Mouse (Mus musculus): ENCODE measurements around the gene Ahsg. TPM values are rescaled to one million over a fixed set of nuclear protein-coding genes. Genes with fewer than 3 reads are reported as not detected.

The Ahsg gene
- total RNA-seq, 2 experiments from 2014 or later, result not detected

DNA sequence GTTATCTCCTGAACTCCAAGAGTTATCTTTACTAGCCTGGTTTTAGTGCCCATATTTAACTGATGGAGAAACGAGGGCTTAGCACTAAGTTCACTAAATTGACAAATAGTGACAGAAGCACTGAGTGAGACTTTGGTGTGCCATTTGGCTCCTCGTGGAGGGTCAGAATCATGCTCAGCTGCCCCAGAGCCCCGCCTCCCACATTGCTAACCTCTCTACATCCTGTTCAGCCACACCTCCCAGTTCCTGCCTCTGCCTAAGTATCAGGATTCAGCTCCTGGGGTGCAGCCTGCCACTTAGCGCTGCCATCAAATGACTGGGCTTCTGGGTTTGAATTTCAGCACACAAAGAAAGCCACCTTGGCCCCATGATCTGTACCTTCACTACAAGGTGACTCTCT lies 5.7 kb upstream of the Ahsg start:
- no peak for DNase-seq (ENCODE audit: extremely low spot score in 1 of 2, low spot score in 1 of 2)

DNA sequence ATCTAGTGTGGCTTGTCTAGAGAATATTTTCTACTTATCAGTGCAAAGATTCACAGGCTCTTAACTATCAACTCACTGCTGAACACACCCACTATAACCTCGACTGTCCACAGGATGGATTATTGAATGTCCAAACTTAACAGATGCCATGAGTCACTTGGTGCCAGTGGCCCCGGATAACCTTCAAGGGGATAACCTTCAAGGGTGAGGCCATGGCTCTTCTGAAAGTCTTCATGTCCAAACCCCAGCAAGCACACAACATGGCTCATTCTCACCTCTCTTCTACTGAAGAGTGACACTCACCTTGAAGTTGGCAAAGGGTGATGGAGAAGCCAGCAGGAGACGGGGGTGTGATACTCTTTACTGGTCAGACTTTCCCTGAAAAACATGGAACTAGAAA lies 4.4 kb upstream of the Ahsg start:
- DNase-seq (ENCODE audit: extremely low spot score in 1 of 2, low spot score in 1 of 2), result no peak

DNA sequence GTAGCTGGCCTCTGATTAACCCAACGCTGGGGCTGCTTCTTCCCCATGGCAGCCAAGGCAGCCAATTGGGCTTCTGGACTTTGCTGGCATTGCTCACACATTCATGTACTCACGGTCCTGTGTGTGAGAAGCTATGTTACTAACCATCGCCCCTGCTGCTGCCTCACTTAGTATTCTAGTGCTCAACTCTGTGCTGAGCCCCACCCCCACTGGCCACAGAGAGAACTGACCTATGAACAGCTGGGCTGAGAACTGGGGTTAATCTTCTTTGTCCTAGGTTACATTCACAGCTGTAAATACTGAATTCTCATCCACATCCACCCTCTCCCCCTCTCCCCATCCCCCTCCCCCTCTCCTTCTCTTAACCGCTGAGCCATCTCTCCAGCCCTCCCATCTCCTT lies 2.2 kb upstream of the Ahsg start:
- no peak for DNase-seq (ENCODE audit: extremely low spot score in 1 of 2, low spot score in 1 of 2)

DNA sequence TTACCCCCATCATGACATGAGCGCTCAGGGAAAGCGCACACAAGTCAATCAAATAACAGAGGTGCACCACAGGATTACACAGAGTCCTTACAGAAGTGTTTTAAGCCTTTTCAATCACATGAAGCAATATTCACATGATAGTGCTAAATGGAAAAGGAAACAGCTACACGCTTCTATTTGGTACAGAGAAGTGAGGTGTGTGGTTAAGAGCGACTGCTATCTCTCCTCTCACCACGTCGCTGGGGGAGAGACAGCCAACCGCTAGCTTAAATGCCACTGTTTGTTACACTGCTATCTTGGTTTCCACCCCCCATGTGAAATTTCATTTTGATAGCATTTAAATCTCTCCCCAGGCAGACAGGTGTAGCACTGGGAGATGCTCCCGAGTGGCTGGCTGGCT lies 1.4 kb upstream of the Ahsg start:
- DNase-seq (ENCODE audit: extremely low spot score in 1 of 2, low spot score in 1 of 2), result no peak

DNA sequence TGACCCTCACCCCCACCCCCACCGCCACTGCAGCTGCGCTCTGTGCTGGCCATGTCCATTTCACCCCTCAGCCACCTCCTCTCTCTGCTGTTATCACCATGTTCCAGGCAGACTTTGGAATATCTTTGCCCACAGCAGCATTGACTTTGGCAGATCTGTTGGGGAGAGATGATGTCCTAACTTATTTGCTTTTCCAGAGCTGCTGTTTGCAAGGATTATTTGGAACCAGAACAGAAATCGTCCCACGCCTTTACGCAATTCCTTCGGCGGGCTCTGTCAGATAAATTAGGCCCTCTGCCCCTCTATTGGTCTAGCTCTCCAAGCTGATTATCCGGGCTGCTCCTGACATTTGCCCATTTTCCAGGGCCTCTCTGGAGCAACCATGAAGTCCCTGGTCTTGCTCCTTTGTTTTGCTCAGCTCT lies 667 bp downstream of the Ahsg start:
- DNase-seq (ENCODE audit: extremely low spot score in 1 of 2, low spot score in 1 of 2), result no peak

DNA sequence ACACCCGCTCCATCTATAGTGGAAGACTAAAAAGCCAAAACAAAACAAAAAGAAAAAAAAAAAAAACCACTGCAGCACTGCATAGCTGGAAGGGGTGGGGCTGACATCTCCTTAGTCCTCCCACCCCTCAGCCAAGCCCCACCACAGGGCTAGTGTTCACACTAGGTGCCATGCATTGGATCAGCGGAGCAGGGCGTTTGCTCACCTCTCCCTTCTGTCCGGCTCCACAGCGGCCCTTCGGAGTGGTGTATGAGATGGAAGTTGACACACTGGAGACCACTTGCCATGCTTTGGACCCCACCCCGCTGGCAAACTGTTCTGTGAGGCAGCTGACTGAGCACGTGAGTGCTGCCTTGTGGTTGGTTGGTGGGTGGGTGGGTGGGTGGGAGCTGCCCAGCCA lies 3.0 kb downstream of the Ahsg start:
- no peak for DNase-seq (ENCODE audit: extremely low spot score in 1 of 2, low spot score in 1 of 2)

DNA sequence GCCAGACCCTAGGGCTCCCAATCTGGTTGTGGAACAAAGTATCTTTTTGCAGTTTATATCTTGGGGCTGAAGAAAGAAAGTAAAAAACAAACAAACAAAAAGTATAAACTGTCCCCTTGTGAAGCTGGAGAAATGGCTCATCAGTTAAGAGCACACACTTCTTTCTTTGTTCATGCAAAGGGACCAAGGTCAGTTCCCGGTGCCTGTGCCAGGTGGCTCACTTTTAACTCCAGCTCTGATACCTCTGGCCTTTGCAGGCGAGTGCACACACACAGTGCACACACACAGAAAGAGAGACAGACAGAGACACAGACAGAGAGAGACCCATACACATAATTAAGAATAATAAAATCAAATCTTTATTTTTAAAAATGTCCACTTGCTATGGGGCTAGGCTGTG lies 5.5 kb downstream of the Ahsg start:
- no peak for DNase-seq (ENCODE audit: extremely low spot score in 1 of 2, low spot score in 1 of 2)

DNA sequence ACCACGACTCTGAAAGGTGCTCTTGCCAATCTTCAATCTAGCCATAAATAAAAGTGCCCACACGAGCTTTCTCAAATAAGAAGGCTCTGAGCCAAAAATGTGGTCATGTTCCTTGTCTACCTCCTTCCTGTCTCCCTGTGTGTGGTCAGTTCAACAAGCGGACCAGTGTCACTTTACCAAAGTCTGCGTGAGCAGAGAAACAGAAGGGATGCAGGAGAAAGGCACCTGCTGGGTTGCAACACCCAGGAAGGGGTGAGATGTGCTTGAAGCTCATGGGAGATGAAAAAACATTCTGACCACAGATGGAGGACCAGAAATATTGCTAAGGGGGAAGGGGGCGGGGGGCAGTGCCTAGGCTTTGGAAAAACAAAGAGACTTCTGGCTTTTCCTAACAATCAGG lies 8.3 kb downstream of the Ahsg start:
- DNase-seq (ENCODE audit: extremely low spot score in 1 of 2, low spot score in 1 of 2), result no peak

DNA sequence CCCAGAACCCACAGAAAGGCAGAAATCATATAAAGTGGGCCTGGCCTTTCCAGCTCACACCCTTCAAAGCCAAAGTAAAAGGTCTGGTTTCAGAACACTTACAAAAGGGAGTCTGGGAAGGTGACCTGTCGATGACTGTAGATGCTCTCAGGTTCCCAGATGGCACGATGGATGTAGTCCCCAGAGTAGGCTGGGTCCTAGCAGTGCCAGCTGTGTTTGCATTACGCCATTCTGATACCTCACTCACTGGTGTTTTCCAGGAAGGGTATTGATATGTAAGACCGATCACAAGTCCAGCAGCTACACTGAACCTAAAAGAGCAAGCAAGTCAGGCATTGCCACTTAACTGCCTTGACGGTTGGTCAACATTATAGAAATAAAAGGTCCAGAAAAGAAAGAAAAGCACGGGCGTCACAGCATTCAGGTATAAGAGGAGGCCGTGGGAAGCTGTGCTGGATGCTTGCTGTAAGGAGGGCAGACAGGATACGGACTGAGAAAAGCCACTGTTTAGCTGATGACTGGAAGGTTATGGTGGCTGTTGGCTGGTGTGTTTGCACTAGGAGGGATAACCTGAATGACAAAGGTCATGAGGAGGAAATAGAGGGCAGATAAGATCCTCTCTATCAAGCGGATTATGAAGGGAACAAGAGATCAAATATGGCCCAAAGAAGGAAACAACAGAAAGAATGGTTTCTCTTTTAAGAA lies 8.9 kb downstream of the Ahsg start:
- DNase-seq (ENCODE audit: extremely low spot score in 1 of 2, low spot score in 1 of 2), result no peak

DNA sequence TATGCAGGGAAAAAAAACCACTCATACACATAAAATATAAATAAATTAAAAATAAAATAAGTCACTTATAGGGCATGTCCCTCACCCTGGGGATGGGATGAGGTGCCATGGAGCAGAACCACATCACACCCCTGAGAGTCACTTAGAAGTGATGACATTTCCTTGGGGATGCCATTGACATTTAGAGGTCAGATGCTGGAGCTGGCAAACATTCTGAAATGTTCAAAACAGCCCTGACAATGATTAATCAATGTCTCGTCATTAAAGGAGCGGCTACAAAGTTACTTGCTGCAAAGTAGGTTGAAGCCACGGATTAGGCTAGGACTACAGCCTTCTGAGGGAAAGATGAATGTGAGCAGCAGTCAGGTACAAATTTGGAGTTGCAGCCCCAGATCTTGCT lies 10.2 kb downstream of the Ahsg start:
- no peak for DNase-seq (ENCODE audit: extremely low spot score in 1 of 2, low spot score in 1 of 2)

DNA sequence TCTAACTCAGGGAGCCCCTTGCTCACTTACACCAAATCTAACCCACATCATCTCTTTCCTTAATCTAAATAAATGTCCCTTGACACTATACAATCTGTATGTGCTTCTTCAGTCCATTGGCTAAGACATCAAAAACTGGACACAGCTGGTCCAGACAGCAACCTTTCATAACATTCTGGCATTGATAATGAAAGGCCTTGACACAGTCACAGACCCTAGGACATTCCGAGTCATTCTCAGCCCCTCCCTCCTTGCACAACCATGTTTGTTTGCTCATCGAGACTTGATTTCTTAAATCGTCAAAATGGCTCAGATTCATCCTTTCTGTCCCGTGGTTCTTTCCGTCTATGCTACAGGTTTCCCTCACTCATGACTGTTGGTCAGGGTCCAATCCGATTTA lies 18.2 kb downstream of the Ahsg start:
- DNase-seq (ENCODE audit: extremely low spot score in 1 of 2, low spot score in 1 of 2), result no peak

DNA sequence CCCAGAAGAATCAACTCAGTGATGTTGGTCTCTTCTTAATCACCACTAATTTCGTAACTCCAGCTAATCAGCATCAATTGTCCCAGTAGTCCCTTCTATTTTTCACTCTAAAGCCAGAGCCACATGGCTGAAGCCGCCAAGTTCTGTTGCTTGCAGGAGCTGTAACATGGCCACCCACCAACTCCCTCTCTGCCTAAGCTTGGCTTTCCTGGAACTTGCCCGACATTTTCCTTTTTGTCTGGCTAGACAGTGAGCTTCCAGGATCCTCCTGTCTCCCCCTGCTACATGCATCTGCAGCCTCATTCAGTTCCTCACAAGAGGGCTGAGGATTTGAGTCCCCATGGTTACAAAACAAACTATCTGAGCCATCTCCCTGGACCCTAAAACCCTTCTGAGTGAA lies 20.9 kb downstream of the Ahsg start:
- no peak for DNase-seq (ENCODE audit: extremely low spot score in 1 of 2, low spot score in 1 of 2)

DNA sequence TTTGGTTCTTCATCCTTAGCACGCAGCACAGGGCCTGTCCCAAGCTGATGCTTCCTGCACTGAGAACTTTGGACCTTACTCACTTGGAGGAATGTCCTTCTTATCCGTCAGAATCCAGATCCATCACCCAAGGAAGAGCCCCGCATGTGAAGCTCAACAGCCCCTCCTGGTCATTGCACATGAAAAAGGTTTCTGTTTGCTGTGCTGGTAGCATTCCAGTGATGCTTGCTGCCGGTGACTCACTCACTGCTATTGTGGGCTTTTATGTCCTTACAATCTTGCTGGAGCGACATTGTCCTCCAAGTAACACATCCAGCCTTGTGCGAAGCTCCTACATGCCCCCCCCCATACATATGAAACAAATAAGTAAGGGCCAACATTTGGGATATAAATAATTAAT lies 21.8 kb downstream of the Ahsg start:
- no peak for DNase-seq (ENCODE audit: extremely low spot score in 1 of 2, low spot score in 1 of 2)

DNA sequence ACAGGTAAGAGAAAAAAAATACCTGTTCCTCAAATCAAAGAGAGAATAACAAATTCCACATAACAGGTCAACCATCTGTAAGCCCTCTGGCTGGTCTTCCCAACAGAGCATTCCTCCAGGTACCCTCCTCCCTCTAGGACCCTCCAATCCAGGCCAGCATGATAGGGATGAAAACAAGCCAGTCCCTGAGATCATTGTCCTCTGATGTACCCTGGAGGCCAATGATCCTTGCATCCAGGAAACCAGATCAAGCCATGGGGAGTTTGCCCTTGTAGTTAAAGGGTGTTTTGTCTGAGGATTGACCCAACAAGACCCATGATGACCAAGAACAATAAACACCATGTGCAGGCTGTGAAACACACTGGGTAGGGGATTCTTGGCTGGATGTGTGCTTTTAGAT lies 23.2 kb downstream of the Ahsg start:
- no peak for DNase-seq (ENCODE audit: extremely low spot score in 1 of 2, low spot score in 1 of 2)

DNA sequence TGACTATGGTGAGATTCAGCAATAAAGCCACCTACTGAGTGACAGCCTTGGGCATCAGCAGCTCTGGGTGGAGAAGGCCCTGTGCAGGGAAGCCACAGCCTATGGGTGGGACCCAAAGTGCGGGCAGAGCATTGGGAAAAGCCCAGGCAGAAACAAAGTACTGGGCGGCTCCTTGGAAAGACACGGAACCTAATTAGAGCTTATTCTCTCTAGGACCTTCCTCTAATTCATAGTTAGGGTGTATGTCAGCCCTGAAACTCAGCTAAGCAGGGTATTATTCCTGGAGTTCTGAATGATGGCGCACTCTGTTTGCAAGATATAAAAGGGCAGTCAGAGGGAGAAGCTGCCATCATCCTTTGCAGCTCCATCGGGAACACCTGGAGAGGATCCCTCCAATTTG lies 27.0 kb downstream of the Ahsg start, which contains the start of gene Fetub:
Fetub (plus strand) TSS at position 301 of the 400 bp plus-strand sequence.
- no peak for DNase-seq (ENCODE audit: extremely low spot score in 1 of 2, low spot score in 1 of 2)

DNA sequence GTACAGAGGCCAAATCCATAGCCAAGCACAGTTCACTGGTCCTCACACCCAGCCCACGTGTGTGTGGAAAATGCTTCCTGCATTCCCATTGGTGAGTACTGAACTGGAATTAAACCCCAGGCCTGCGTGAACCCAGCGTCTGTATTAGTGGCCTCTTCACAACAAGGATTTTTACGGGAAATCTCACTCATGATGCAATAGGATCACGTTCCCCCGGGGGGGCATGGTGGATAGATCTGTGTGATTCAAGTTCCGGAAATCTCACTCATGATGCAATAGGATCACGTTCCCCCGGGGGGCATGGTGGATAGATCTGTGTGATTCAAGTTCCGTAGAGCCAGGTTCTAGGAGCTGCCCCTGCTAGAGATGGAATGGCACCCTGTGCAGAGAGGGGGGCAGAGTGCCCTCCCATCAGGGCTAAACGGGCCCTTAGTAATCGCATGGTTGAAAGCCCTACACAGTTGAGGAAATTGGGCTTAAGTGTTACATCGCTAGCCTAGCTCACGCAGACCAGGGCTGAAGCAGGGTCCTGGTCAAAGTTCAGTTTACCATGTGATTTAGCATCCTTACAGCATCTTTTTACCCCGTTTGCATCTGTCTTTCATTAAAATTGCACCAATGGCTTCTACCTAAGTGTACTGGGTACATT lies 27.7 kb downstream of the Ahsg start:
- DNase-seq (ENCODE audit: extremely low spot score in 1 of 2, low spot score in 1 of 2), result no peak

DNA sequence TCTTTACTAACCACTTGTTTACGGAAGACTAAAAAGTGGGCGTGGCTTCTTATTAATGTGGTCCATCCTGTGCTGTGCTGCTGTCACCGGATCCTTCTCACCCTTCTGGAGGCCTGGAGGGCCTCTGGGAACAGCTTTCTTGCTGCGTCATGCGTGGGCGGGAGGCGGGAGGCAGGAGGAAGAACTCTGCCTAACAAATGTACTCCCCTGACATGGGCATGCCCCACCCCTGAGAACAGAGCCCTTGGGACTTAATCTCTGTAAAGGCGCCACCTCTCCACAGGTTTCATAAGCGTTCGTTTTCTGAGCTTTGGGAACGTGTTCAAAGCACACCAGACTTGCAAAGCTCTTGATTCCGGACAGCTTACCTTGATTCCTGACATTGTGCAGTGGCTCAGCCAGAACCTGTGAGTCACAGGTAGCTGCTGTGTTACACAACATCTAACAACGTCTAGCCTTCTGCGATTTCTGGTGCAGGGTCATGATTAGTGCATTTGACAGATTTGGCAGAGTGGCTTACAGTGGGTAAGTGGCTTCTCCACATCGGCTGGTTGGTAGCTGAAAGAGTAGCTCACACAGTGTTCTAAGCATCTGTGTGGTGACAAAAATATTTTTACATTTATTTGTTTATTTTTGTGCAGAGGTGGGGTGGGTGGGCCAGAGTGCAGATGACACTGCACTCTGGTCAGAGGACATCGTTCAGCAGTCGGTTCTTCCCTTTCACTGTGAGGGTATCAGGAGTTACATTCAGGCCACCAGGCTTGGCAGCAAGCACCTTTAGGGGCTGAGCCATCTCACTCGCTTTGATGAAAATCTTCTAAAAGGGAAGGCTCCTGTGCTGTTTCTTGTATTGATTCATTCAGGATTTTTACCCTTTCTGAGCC lies 29.1 kb downstream of the Ahsg start:
- no peak for DNase-seq (ENCODE audit: extremely low spot score in 1 of 2, low spot score in 1 of 2)

DNA sequence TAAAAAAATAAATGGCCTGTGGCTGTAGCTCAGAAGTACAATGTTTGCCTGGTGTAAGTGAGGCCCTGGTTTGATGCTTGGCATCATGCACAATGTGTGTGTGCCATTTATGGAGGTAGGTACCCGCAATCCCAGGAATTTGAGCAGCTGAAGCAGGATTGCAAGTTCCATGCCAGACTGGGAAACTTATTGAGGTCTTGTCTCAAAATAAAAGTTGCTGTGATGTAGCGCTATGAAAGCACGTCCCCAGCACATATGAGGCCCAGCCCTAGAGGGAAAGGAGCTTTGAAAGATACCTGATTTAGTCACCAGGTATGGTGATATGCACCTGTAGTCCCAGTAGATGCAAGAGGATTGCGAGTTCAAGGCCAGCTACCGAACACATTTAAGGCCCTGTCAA lies 30.7 kb downstream of the Ahsg start:
- DNase-seq (ENCODE audit: extremely low spot score in 1 of 2, low spot score in 1 of 2), result no peak

DNA sequence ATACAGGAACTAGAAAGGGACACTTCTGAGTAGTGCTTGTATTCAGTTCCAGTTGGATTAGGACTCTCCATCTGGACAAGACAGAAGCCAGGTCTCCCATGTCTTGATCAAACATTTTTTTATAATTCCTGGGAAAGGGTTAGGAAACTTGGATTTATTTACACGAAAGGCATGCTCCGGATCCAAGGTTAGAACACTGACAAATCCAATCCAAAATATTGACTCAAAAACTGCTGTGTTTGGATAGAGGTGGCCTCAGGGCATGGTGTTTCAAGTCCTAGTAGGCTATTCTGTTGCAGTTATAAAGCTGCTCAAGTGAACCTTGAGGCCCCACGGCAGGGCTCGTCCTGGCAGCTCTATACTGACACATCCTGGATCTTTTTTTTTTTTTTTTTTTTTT lies 31.4 kb downstream of the Ahsg start:
- DNase-seq (ENCODE audit: extremely low spot score in 1 of 2, low spot score in 1 of 2), result no peak

DNA sequence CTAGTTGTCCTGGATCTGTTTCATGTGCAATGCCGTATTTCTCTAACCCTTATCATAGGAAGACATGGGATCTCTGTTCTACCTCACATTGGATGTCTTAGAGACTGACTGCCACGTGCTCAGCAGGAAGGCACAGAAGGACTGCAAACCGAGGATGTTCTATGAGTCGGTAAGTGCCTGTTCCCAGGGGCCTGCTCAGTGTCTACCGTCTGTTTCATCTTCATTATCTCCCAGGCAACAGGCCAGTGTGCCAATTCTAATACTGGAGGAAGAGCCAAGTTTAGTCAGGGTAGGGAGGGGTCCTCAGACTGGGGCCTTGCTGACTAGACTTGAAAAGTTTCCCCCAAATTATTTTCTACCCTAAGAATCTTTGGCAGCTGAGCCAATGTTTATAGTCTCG lies 38.5 kb downstream of the Ahsg start:
- no peak for DNase-seq (ENCODE audit: extremely low spot score in 1 of 2, low spot score in 1 of 2)

DNA sequence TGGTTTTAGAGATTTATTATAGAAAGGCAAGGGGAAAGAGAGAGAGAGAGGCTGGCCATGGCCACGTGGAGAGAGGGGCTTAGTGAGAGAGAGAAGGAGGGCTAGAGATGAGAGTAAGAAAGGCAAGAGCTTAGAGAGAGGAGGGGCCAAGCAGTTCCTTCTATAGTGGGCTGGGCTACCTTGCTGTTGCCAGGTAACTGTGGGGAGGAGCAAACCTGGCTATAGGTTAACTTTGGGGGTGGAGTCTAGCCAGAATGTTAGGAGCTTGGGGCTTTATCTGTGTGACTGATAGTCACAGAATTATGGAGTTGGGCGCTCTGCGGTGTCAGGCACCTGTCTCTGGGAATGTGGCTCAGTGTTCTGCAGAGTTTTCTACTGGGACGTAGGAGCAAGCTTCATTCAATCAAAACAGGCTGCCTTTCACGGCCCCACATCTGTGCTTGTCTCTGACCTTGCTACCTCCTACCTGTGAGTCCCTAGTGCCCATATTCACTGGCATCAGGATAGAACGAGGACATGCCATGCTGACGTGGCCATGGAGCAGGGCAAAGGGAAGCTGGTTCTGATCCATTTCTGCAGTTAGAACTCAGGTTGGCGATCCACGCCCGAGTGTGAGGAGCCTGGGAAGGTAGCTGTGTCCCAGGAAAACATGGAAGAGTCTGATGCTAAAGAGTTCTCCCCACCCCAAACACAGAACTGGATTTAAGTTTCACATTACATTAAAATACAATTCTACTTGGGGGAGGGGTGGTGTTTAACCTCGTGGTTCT lies 40.5 kb downstream of the Ahsg start:
- DNase-seq (ENCODE audit: extremely low spot score in 1 of 2, low spot score in 1 of 2), result no peak

Data from layer of hippocampus, postnatal 25 days (tissue).